Mouse (Mus musculus): Measurements from ENCODE around the gene 3110082I17Rik. TPM values are rescaled to one million over a fixed set of nuclear protein-coding genes. Genes with fewer than 3 reads are reported as not detected.

The 3110082I17Rik gene
- total and polyA plus RNA-seq, 2 experiments from 2014 or later: 11.9 to 19.4 TPM

DNA sequence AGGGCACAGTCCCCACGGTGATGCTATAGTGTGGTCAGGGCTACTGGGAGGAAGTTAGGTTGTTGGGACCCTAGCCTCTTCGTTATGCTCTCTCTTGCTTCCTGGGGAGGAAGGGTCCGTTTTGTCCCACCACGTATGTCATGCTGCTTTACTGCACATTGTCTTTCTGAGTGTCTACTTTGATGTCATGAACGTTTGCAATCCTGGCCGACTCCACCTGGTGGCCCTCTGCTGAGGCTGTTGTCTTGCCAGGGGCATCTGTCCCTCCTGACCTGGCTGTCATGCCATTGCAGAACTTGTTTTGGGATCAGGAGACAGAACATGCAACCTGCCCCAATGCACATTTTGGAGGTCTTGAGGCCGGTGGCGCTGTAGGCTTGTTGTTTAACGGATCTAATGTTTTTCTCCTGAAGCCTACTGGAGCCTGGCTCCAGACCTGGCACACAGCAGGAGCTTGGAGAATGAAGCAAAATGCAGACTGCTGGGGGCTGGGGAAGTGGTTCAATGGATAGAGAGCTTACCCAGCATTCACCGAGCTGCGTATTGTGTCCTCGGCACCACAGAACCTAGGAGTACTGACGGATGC lies 134.1 kb downstream of the 3110082I17Rik start:
- Histone ChIP-seq H3K36me3 (ENCODE audit: insufficient read depth) (no peaks in the 10 kb centered on the region), H3K4me1 (ENCODE audit: insufficient read depth) (peaks cover 16% of the 10 kb centered on the region; the same call in 1 of the 2 replicates), H3K27ac (ENCODE audit: low read depth, low read length) (no peak overlapping the region), H3K27me3 (ENCODE audit: insufficient read depth, low read length) (no peaks in the 10 kb centered on the region), H3K9ac (no peak overlapping the region), H3K9me3 (ENCODE audit: low read length) (no peaks in the 10 kb centered on the region), H3K4me3 (ENCODE audit: low read depth, low read length) (no peak overlapping the region), H3K4me2 (ENCODE audit: low read depth) (peak overlapping the region; percentile 81)
- peak; percentile 40 for TF ChIP-seq CTCF (IDR thresholded peaks at IDR 0.05; ENCODE audit: low read depth)
- ATAC-seq (no peak), DNase-seq (no peak)
- WGBS: 60% methylated on average over 13 of the region's 13 CpGs

- peak within 1 kb of the TSS; percentile 86 for H3K9ac ChIP-seq
- H3K9me3 ChIP-seq (ENCODE audit: low read length): no peaks in the 10 kb centered on the region
- peak; percentile 38; the same call in 1 of the 2 replicates for TF ChIP-seq CTCF (IDR thresholded peaks at IDR 0.05; ENCODE audit: low read depth)
- peak within 1 kb of the TSS; percentile 81 for H3K4me2 ChIP-seq (ENCODE audit: low read depth)
- H3K4me1 ChIP-seq (ENCODE audit: insufficient read depth): peaks cover 16% of the 10 kb centered on the region; the same call in 1 of the 2 replicates
- WGBS: 3% methylated on average over 47 of the region's 61 CpGs
- ATAC-seq (peak; percentile 91), DNase-seq (peak; percentile 76)
- H3K27me3 ChIP-seq (ENCODE audit: insufficient read depth, low read length): no peaks in the 10 kb centered on the region
- peak within 1 kb of the TSS; percentile 79 for H3K4me3 ChIP-seq (ENCODE audit: low read depth, low read length)
- H3K36me3 ChIP-seq (ENCODE audit: insufficient read depth): no peaks in the 10 kb centered on the region
- peak within 1 kb of the TSS; percentile 78 for H3K27ac ChIP-seq (ENCODE audit: low read depth, low read length)
Observed at GRCm38 (mm10) chr5:139325395-139325966, 134.8 kb downstream of the 3110082I17Rik start, which contains the start of gene Adap1. Gene Adap1, minus strand, starts transcription at chr5:139325622.

DNA sequence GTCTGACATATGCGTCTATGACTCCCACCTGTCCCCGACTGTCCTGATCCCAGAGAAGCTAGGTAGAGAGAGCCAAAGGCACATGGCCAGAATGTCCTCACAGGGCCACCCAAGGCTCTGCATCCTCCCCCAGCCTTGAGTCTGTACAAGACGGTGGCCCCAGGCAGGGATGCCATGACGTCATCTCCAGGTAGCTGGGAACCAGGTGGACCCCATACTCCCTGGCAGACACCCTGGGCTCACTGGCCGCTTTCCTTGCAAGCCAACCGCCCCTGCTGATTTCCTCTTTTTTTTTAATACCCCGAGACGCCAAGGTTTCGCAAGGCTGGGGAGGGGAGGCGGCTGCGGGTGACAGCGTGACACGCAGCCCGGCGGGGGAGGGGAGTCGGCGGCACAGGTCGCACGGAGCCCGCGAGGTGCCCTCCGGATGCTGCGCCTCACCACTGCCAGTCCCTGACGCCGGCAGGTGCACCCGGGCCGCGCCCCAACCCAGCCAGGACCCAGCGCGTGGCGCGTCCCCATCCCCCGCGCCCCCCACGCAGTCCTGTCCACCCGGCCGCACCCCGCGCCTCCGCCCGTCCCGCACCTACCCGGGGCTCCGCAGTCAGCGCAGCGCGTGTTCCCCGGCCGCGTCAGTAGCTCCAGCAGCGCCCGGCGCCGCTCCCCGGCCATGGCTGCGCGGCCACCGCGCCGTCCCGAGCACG lies 135.5 kb downstream of the 3110082I17Rik start:
- peak; percentile 59 for ATAC-seq
- peak overlapping the region; percentile 78 for H3K27ac ChIP-seq (ENCODE audit: low read depth, low read length)
- DNase-seq: peak; percentile 60

GRCm38 (mm10) chr5:139324045-139324491 lies 136.3 kb downstream of the 3110082I17Rik start:
- WGBS: 39% methylated on average over 5 of the region's 5 CpGs
- peak; percentile 31 for DNase-seq
- peak; percentile 32 for ATAC-seq

More for the DNA sequence above, 135.5 kb downstream of the 3110082I17Rik start:
- Histone ChIP-seq H3K9me3 (ENCODE audit: low read length) (no peaks in the 10 kb centered on the region), H3K4me1 (ENCODE audit: insufficient read depth) (peaks cover 16% of the 10 kb centered on the region; the same call in 1 of the 2 replicates), H3K4me2 (ENCODE audit: low read depth) (peak overlapping the region; percentile 81), H3K9ac (peak overlapping the region; percentile 86), H3K4me3 (ENCODE audit: low read depth, low read length) (peak overlapping the region; percentile 79), H3K27me3 (ENCODE audit: insufficient read depth, low read length) (no peaks in the 10 kb centered on the region), H3K36me3 (ENCODE audit: insufficient read depth) (no peaks in the 10 kb centered on the region)
- TF ChIP-seq CTCF (IDR thresholded peaks at IDR 0.05; ENCODE audit: low read depth): no peak
- 4% methylated on average over 48 of the region's 62 CpGs for WGBS

DNA sequence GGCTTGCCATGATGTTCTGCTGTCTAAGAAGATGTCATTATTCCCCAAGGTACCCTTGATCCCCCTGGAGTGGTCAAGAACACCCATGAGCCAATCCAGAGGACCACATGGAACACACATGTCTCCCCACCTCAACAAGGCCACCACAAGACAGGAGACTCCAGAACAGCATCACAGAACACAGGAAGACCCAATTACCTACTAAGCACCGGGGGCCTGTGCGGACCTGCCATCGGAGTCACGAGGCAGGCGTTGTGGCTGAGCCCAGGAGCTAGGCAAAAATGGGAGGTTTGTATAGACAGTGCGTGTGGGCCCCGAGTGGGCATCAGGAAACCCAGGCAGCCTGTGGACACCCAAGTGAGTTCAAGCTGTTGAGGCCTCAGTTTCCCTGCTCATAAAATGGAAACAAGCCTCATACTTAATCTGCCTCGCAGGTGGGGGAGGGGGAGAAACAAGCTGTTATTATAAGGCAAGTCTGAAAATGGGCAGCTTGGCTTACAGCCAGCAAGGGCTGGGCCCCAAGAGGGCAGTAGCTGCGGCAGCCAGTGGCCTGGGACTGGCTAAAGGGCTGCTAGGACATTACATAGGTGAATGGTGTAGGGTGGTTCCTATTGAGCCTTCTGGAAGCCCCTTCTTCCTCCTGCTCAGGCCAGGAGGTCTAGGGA lies 136.9 kb downstream of the 3110082I17Rik start:
- Histone ChIP-seq H3K27ac (ENCODE audit: low read depth, low read length) (no peak overlapping the region), H3K27me3 (ENCODE audit: insufficient read depth, low read length) (no peaks in the 10 kb centered on the region), H3K4me3 (ENCODE audit: low read depth, low read length) (no peak overlapping the region; the same call in 1 of the 2 replicates), H3K4me1 (ENCODE audit: insufficient read depth) (peaks cover 16% of the 10 kb centered on the region; the same call in 1 of the 2 replicates), H3K4me2 (ENCODE audit: low read depth) (peak overlapping the region; percentile 81), H3K9ac (no peak overlapping the region), H3K9me3 (ENCODE audit: low read length) (no peaks in the 10 kb centered on the region), H3K36me3 (ENCODE audit: insufficient read depth) (no peaks in the 10 kb centered on the region; the same call in 1 of the 2 replicates)
- WGBS: 78% methylated on average over 9 of the region's 9 CpGs
- DNase-seq (no peak), ATAC-seq (no peak)
- TF ChIP-seq CTCF (IDR thresholded peaks at IDR 0.05; ENCODE audit: low read depth): no peak

More at GRCm38 (mm10) chr5:139324045-139324491, 136.3 kb downstream of the 3110082I17Rik start:
- TF ChIP-seq CTCF (IDR thresholded peaks at IDR 0.05; ENCODE audit: low read depth): peak; percentile 38; the same call in 1 of the 2 replicates
- Histone ChIP-seq H3K4me2 (ENCODE audit: low read depth) (peak overlapping the region; percentile 81), H3K4me1 (ENCODE audit: insufficient read depth) (peaks cover 16% of the 10 kb centered on the region; the same call in 1 of the 2 replicates), H3K9me3 (ENCODE audit: low read length) (no peaks in the 10 kb centered on the region), H3K36me3 (ENCODE audit: insufficient read depth) (no peaks in the 10 kb centered on the region; the same call in 1 of the 2 replicates), H3K27ac (ENCODE audit: low read depth, low read length) (peak overlapping the region; percentile 78; the same call in 1 of the 2 replicates), H3K9ac (peak overlapping the region; percentile 86), H3K27me3 (ENCODE audit: insufficient read depth, low read length) (no peaks in the 10 kb centered on the region), H3K4me3 (ENCODE audit: low read depth, low read length) (peak overlapping the region; percentile 79)

DNA sequence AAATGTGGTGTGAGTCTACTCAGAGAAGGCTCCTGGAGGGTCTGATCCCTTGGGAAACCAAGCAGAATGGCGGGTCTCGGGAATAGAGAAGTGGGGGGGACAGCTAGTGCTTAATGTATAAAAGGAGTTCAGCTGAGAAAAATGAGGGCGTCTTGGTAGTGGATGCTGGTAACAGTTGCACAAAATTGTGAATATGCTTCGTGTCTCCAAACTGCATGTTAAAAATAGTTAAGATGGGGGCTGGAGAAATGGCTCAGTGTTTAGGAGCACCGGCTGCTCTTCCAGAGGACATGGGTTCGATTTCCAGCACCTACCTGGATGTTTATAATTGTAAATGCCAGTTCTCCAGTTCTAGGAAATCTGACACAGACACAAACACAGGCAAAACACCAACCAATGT lies 139.0 kb downstream of the 3110082I17Rik start:
- ATAC-seq (no peak), DNase-seq (no peak)
- Histone ChIP-seq H3K9me3 (ENCODE audit: low read length) (no peaks in the 10 kb centered on the region), H3K4me2 (ENCODE audit: low read depth) (no peak overlapping the region), H3K36me3 (ENCODE audit: insufficient read depth) (no peaks in the 10 kb centered on the region; the same call in 1 of the 2 replicates), H3K4me3 (ENCODE audit: low read depth, low read length) (no peak overlapping the region), H3K9ac (no peak overlapping the region), H3K4me1 (ENCODE audit: insufficient read depth) (peaks cover 16% of the 10 kb centered on the region; the same call in 1 of the 2 replicates), H3K27me3 (ENCODE audit: insufficient read depth, low read length) (no peaks in the 10 kb centered on the region), H3K27ac (ENCODE audit: low read depth, low read length) (no peak overlapping the region)
- no peak for TF ChIP-seq CTCF (IDR thresholded peaks at IDR 0.05; ENCODE audit: low read depth)
- 76% methylated on average over 6 of the region's 6 CpGs for WGBS
